Mouse (Mus musculus): Measurements from ENCODE around the gene Tomm5. TPM values are rescaled to one million over a fixed set of nuclear protein-coding genes. Genes with fewer than 3 reads are reported as not detected.
"Not testable (repeated sequence)": the region's sequence is repeated elsewhere in the genome, so short reads cannot be mapped to it uniquely, and the experiment has no call there.

Gene Tomm5
- polyA plus RNA-seq, 1 experiment from 2014 or later: 247 TPM

DNA sequence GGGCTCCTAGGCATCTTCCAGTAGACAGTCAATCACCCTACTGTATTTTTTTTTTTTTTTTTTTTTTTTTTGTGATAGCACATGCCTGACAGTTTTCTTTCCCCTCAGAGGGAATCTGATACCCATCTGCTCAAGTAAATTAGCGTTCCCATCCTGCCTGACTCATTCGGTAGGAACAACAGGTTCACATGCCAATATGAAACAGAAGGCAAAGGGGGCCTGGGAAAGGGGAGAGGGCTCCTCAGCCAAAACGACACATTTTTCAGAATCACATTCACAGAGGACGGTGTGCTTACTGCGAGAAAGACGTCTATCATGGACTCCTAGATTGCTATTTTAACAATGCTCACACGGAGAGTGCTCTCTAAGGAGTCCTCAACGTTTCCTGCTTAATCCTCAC is 24.4 kb downstream of the Tomm5 start:
- Histone ChIP-seq H3K4me3 (ENCODE audit: control insufficient read depth in 1 of 2, insufficient read depth in 1 of 2, low read depth in 1 of 2, low read length in 2 of 2) (peak overlapping the region; percentile 89 to 97), H3K4me1 (ENCODE audit: control insufficient read depth in 2 of 2, insufficient read depth in 2 of 2, low read length in 2 of 2) (peaks cover 16 to 19% of the 10 kb centered on the region in 2 experiments), H3K4me2 (ENCODE audit: low read length) (peak overlapping the region; percentile 89), H3K27me3 (ENCODE audit: control insufficient read depth, insufficient read depth, low read length) (no peaks in the 10 kb centered on the region), H3K9me3 (ENCODE audit: control insufficient read depth, low read length) (no peaks in the 10 kb centered on the region), H3K36me3 (ENCODE audit: control insufficient read depth, insufficient read depth, low read length) (peaks cover 5% of the 10 kb centered on the region; the same call in 1 of the 2 replicates), H3K27ac (replicated peaks in 1 of 2; ENCODE audit: control insufficient read depth in 1 of 2, insufficient read depth in 1 of 2, low read depth in 2 of 2, low read length in 2 of 2) (peak overlapping the region in 1 of 2 experiments; percentile 58; a peak in 3 of 4 replicates), H3K9ac (ENCODE audit: low read length) (peak overlapping the region; percentile 97)
- no peak for ATAC-seq (ENCODE audit: insufficient number of reproducible peaks, insufficient read depth, low FRiP score, low read depth)
- 2% methylated on average over 8 of the region's 8 CpGs for WGBS

DNA sequence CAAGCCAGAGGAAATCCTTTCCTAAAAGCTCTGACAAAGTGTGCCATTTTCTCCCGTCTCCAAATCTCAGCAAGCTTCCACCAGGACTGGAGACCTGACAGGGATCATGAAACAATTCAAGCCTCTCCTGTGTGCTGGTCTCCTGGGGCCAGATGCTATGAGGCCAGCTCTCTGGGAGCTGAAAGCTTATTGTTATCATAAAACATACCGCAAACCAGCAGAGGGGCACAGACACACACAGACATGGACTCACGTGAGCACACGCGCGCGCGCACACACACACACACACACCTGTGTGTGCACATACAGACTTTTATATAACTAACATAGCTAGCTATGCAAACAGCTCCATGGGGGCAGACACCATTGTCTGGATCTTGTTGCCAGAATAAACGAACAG is 25.0 kb downstream of the Tomm5 start:
- no peaks in the 10 kb centered on the region for H3K27me3 ChIP-seq (ENCODE audit: control insufficient read depth, insufficient read depth, low read length)
- peaks cover 5% of the 10 kb centered on the region; the same call in 1 of the 2 replicates for H3K36me3 ChIP-seq (ENCODE audit: control insufficient read depth, insufficient read depth, low read length)
- no peaks in the 10 kb centered on the region for H3K9me3 ChIP-seq (ENCODE audit: control insufficient read depth, low read length)
- H3K4me2 ChIP-seq (ENCODE audit: low read length): peak overlapping the region; percentile 89
- peak overlapping the region; percentile 56 to 58 for H3K27ac ChIP-seq (replicated peaks in 1 of 2; ENCODE audit: control insufficient read depth in 1 of 2, insufficient read depth in 1 of 2, low read depth in 2 of 2, low read length in 2 of 2)
- ATAC-seq (ENCODE audit: insufficient number of reproducible peaks, insufficient read depth, low FRiP score, low read depth): no peak
- 67% methylated on average over 9 of the region's 9 CpGs for WGBS
- H3K4me1 ChIP-seq (ENCODE audit: control insufficient read depth in 2 of 2, insufficient read depth in 2 of 2, low read length in 2 of 2): peaks cover 16 to 19% of the 10 kb centered on the region in 2 experiments
- H3K9ac ChIP-seq (ENCODE audit: low read length): peak overlapping the region; percentile 97
- H3K4me3 ChIP-seq (ENCODE audit: control insufficient read depth in 1 of 2, insufficient read depth in 1 of 2, low read depth in 1 of 2, low read length in 2 of 2): peak overlapping the region; percentile 89 to 97

DNA sequence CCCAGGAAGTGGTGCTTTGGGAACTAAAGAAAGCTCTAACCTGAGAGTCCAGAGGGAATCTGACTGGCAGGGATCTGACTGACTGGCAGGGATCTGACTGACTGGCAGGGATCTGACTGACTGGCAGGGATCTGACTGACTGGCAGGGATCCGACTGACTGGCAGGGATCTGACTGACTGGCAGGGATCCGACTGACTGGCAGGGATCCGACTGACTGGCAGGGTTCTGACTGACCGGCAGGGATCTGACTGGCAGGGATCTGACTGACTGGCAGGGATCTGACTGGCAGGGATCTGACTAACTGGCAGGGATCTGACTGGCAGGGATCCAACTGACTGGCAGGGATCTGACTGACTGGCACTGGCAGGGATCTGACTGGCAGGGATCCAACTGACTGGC is 26.9 kb downstream of the Tomm5 start:
- not testable (repeated sequence) for H3K4me2 ChIP-seq (ENCODE audit: low read length); H3K9ac ChIP-seq (ENCODE audit: low read length); H3K9me3 ChIP-seq (ENCODE audit: control insufficient read depth, low read length); H3K4me3 ChIP-seq (ENCODE audit: control insufficient read depth in 1 of 2, insufficient read depth in 1 of 2, low read depth in 1 of 2, low read length in 2 of 2); H3K27ac ChIP-seq (replicated peaks in 1 of 2; ENCODE audit: control insufficient read depth in 1 of 2, insufficient read depth in 1 of 2, low read depth in 2 of 2, low read length in 2 of 2); H3K36me3 ChIP-seq (ENCODE audit: control insufficient read depth, insufficient read depth, low read length); H3K27me3 ChIP-seq (ENCODE audit: control insufficient read depth, insufficient read depth, low read length); ATAC-seq (ENCODE audit: insufficient number of reproducible peaks, insufficient read depth, low FRiP score, low read depth)
- WGBS: 86% methylated on average over 4 of the region's 4 CpGs
- peaks cover 16 to 19% of the 10 kb centered on the region in 2 experiments for H3K4me1 ChIP-seq (ENCODE audit: control insufficient read depth in 2 of 2, insufficient read depth in 2 of 2, low read length in 2 of 2)

DNA sequence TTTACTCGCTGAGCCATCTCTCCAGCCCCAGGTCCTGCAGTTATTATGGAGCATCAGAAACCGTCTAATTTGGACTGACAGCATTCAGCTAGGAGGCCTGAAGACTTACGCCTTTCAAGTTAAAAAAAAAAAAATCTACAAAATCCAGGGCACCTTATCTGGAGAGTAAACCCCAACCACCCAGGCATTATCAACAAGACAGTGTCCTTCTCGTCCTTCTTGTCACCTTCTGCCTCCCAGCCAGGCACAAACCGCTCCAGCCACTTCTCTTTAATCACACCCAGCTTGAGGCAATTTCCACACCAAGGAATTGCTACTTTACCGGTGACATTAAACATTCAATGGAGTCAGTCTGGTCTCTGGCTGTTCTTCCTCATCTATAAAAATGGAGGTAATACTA is 34.4 kb downstream of the Tomm5 start:
- 55% methylated on average over 6 of the region's 6 CpGs for WGBS
- H3K36me3 ChIP-seq (ENCODE audit: control insufficient read depth, insufficient read depth, low read length): peaks cover 6% of the 10 kb centered on the region; the same call in 1 of the 2 replicates
- H3K27ac ChIP-seq (replicated peaks in 1 of 2; ENCODE audit: control insufficient read depth in 1 of 2, insufficient read depth in 1 of 2, low read depth in 2 of 2, low read length in 2 of 2): no peak overlapping the region
- no peak overlapping the region for H3K4me2 ChIP-seq (ENCODE audit: low read length)
- no peak for ATAC-seq (ENCODE audit: insufficient number of reproducible peaks, insufficient read depth, low FRiP score, low read depth)
- no peak overlapping the region for H3K9ac ChIP-seq (ENCODE audit: low read length)
- no peak overlapping the region for H3K4me3 ChIP-seq (ENCODE audit: control insufficient read depth in 1 of 2, insufficient read depth in 1 of 2, low read depth in 1 of 2, low read length in 2 of 2)
- H3K4me1 ChIP-seq (ENCODE audit: control insufficient read depth in 2 of 2, insufficient read depth in 2 of 2, low read length in 2 of 2): no peaks in the 10 kb centered on the region; a peak in 1 of 4 replicates
- no peaks in the 10 kb centered on the region for H3K9me3 ChIP-seq (ENCODE audit: control insufficient read depth, low read length)
- H3K27me3 ChIP-seq (ENCODE audit: control insufficient read depth, insufficient read depth, low read length): no peaks in the 10 kb centered on the region

DNA sequence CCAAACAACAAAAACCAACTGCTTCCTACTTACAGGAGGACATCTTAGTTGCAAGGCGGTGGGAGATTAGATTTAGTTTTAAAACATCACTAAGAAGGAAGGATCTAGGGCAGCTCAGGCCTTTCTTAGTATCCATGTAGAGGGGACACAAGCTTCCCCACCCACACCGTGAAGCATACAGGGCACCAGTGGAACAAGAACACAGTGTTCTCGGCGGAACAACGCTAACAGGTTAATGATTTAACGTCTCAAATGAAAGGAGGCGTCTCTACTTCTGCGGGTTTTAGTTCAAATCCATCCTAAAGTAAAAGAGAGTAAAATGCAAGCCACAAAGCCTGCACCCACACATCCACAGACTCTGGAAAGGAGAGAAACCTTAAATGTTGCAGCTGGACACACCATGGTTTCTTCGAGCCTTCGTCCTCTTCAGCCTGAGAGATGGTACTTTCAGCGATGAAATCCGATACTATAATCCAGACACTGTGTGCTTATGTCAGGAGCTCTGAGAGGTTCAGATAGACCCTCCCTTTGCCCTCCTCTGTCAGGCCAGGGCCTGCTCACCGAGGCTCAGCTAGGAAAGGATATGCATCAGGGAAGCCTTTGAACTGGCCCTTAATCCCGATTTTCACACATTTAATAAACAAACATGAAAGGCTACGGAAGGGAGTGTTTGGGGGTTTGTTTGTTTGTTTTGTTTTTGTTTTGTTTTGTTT is 35.5 kb downstream of the Tomm5 start:
- WGBS: 75% methylated on average over 15 of the region's 15 CpGs
- no peak overlapping the region for H3K27ac ChIP-seq (replicated peaks in 1 of 2; ENCODE audit: control insufficient read depth in 1 of 2, insufficient read depth in 1 of 2, low read depth in 2 of 2, low read length in 2 of 2)
- no peaks in the 10 kb centered on the region for H3K27me3 ChIP-seq (ENCODE audit: control insufficient read depth, insufficient read depth, low read length)
- H3K36me3 ChIP-seq (ENCODE audit: control insufficient read depth, insufficient read depth, low read length): 0 out of 2 replicates have a peak, but pooled peaks cover 5% of the 10 kb centered on the region
- no peak overlapping the region for H3K4me3 ChIP-seq (ENCODE audit: control insufficient read depth in 1 of 2, insufficient read depth in 1 of 2, low read depth in 1 of 2, low read length in 2 of 2)
- no peak overlapping the region for H3K4me2 ChIP-seq (ENCODE audit: low read length)
- no peak for ATAC-seq (ENCODE audit: insufficient number of reproducible peaks, insufficient read depth, low FRiP score, low read depth)
- no peaks in the 10 kb centered on the region for H3K9me3 ChIP-seq (ENCODE audit: control insufficient read depth, low read length)
- H3K4me1 ChIP-seq (ENCODE audit: control insufficient read depth in 2 of 2, insufficient read depth in 2 of 2, low read length in 2 of 2): peaks cover 3 to 7% of the 10 kb centered on the region in 2 experiments; a peak in 3 of 4 replicates
- H3K9ac ChIP-seq (ENCODE audit: low read length): no peak overlapping the region

DNA sequence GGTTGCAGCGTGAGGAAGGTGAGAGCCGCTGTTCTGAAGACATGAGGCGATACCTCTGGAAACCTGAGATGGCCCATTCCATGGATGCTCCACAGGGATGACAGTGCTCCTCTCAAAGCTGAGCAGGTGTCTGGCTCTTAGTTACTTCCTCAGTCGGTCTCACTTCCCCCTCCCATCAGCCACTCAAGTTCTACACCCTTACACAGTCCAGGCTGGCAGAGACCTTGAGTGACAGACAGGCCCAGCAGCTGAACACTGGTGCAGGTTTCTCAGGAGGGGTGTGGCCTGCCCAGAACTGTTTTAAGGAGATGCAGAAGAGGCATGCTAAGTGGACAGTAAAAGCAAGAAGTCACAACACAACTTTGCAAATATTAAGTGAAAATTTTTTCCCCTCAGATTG is 40.2 kb downstream of the Tomm5 start:
- no peak overlapping the region for H3K4me2 ChIP-seq (ENCODE audit: low read length)
- H3K9ac ChIP-seq (ENCODE audit: low read length): no peak overlapping the region
- H3K4me1 ChIP-seq (ENCODE audit: control insufficient read depth in 2 of 2, insufficient read depth in 2 of 2, low read length in 2 of 2): peaks cover 3 to 7% of the 10 kb centered on the region in 2 experiments; a peak in 3 of 4 replicates
- H3K27me3 ChIP-seq (ENCODE audit: control insufficient read depth, insufficient read depth, low read length): no peaks in the 10 kb centered on the region
- no peak for ATAC-seq (ENCODE audit: insufficient number of reproducible peaks, insufficient read depth, low FRiP score, low read depth)
- no peak overlapping the region for H3K27ac ChIP-seq (replicated peaks in 1 of 2; ENCODE audit: control insufficient read depth in 1 of 2, insufficient read depth in 1 of 2, low read depth in 2 of 2, low read length in 2 of 2)
- no peaks in the 10 kb centered on the region for H3K9me3 ChIP-seq (ENCODE audit: control insufficient read depth, low read length)
- no peak overlapping the region for H3K4me3 ChIP-seq (ENCODE audit: control insufficient read depth in 1 of 2, insufficient read depth in 1 of 2, low read depth in 1 of 2, low read length in 2 of 2)
- WGBS: 78% methylated on average over 4 of the region's 4 CpGs
- no peaks in the 10 kb centered on the region for H3K36me3 ChIP-seq (ENCODE audit: control insufficient read depth, insufficient read depth, low read length)

DNA sequence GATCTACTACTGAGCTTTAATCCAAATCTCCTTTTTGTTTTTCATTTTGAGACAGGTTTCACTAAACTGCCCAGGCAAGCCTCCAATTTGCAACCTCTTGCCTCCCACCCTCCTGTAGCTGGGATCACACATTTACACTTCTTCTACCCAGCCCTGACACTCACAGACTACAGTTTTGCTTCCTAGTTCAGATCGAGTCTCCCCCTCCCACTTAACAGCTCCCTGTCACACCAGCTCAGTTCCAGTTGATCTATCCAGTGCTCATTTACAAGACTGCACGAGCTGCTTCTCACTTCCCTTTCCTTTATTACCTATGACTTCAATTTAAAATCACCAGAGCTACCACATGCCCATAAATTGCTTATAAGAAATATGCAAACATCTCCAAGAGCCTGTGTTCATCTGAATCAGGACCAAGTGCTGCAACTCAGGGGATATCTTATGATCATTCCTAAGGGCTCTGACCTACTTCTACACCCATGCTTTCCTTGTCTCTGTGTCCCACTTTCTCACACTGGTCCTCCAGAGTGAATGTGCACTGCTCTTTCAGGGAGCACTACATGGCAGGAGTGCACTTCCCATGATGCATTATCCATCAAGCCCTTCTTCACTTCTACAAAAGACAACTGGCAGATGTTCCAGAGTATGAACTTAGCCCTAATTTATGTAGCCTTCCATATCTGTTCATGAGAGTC is 41.7 kb downstream of the Tomm5 start:
- Histone ChIP-seq H3K27ac (replicated peaks in 1 of 2; ENCODE audit: control insufficient read depth in 1 of 2, insufficient read depth in 1 of 2, low read depth in 2 of 2, low read length in 2 of 2) (no peak overlapping the region), H3K36me3 (ENCODE audit: control insufficient read depth, insufficient read depth, low read length) (peaks cover 11% of the 10 kb centered on the region), H3K4me3 (ENCODE audit: control insufficient read depth in 1 of 2, insufficient read depth in 1 of 2, low read depth in 1 of 2, low read length in 2 of 2) (no peak overlapping the region), H3K9ac (ENCODE audit: low read length) (no peak overlapping the region), H3K27me3 (ENCODE audit: control insufficient read depth, insufficient read depth, low read length) (no peaks in the 10 kb centered on the region), H3K4me2 (ENCODE audit: low read length) (no peak overlapping the region), H3K9me3 (ENCODE audit: control insufficient read depth, low read length) (no peaks in the 10 kb centered on the region), H3K4me1 (ENCODE audit: control insufficient read depth in 2 of 2, insufficient read depth in 2 of 2, low read length in 2 of 2) (peaks cover 3 to 7% of the 10 kb centered on the region in 2 experiments; a peak in 3 of 4 replicates)
- WGBS: 43% methylated on average over 2 of the region's 2 CpGs
- ATAC-seq (ENCODE audit: insufficient number of reproducible peaks, insufficient read depth, low FRiP score, low read depth): no peak
